Mouse (Mus musculus): Measurements from ENCODE around the gene Cntn5. TPM values are rescaled to one million over a fixed set of nuclear protein-coding genes. Genes with fewer than 3 reads are reported as not detected.

Gene Cntn5
- total RNA-seq, 2 experiments from 2014 or later, result 23.1 to 25.2 TPM

DNA sequence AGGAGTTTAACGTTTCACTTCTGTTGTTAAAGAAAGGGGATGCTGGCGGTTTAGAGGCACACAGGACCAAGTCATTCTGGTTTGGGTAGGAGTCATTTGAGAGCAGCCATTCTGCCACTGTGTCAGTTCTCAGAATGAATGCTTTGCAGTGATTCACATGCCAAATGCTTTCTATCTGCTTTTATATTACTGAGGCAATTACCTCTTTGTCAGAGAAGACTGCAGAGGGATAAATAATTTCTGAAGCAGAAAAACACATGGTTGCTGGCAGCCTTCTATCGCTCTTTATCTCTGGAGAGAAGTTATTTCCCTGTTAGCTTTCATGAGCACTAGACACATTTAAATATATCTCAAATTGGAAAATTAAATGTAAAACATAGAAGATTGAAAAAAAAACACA, 1207.9 kb downstream of the Cntn5 start:
- intact Hi-C loops (cut with DNase I), result no loop called here
- TF ChIP-seq CTCF (IDR thresholded peaks at IDR 0.05), result no peak
- DNase-seq (ENCODE audit: extremely low spot score in 1 of 2, low spot score in 2 of 2), result no peak
- Histone ChIP-seq H3K27ac (no peak overlapping the region), H3K4me3 (no peak overlapping the region)

DNA sequence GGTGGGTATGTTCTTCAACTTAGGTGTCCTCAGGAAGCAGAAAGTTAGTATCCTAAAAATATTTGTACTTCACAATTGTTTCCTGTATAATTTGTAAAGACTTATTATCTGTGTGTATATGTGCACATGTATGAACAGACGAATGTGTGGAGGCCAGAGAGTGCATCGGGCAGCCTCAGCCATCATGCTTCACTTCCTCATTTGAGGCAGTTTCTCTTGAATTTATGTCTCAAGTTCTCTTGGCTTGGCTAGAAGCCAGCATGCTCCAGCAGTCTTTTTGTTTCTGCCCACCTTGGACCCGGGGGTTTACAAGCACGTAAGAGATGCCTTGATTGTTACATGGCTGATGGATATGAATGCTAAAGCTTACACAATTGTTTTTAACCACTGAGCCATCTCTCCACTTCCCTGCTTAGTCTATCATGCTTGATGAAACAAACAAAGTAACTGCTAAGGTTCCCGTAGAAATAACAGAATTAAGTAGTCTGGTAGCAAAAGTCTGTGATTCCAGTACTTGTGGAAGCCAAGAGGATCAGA, 1222.2 kb downstream of the Cntn5 start:
- no peak for TF ChIP-seq CTCF (IDR thresholded peaks at IDR 0.05)
- Histone ChIP-seq H3K27ac (no peak overlapping the region), H3K4me3 (no peak overlapping the region)
- intact Hi-C loops (cut with DNase I), result no loop called here
- no peak for DNase-seq (ENCODE audit: extremely low spot score in 1 of 2, low spot score in 2 of 2)

DNA sequence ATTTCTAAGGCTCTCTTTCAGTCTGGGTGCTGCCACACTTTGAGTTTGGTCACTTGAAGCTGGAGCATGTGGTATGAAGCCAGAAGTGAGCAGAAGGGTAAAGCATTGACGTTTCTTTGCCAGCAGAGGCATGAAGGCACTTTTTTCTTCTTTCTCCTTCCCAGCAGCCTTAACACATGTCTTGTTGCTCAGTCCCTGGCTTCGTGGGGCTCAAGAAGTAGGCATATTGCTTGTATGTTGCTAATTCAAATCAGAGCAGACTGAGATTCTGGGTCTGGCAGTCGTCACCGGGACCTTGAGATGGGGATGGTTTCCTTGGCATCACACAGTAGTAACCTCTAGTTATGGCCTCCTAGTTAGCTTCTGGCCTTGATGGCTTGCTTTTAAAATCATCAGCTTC, 1228.5 kb downstream of the Cntn5 start:
- H3K4me3 ChIP-seq, result no peak overlapping the region
- intact Hi-C loops (cut with DNase I), result no loop called here
- no peak for TF ChIP-seq CTCF (IDR thresholded peaks at IDR 0.05)
- H3K27ac ChIP-seq, result no peak overlapping the region
- DNase-seq (ENCODE audit: extremely low spot score in 1 of 2, low spot score in 2 of 2), result no peak

GRCm38 (mm10) chr9:9674531-9674930, 1230.0 kb downstream of the Cntn5 start:
- H3K27ac ChIP-seq, result peak overlapping the region; percentile 47
- intact Hi-C loops (cut with DNase I), result no loop called here
- TF ChIP-seq CTCF (IDR thresholded peaks at IDR 0.05), result no peak
- DNase-seq (ENCODE audit: extremely low spot score in 1 of 2, low spot score in 2 of 2), result no peak
- H3K4me3 ChIP-seq, result no peak overlapping the region

DNA sequence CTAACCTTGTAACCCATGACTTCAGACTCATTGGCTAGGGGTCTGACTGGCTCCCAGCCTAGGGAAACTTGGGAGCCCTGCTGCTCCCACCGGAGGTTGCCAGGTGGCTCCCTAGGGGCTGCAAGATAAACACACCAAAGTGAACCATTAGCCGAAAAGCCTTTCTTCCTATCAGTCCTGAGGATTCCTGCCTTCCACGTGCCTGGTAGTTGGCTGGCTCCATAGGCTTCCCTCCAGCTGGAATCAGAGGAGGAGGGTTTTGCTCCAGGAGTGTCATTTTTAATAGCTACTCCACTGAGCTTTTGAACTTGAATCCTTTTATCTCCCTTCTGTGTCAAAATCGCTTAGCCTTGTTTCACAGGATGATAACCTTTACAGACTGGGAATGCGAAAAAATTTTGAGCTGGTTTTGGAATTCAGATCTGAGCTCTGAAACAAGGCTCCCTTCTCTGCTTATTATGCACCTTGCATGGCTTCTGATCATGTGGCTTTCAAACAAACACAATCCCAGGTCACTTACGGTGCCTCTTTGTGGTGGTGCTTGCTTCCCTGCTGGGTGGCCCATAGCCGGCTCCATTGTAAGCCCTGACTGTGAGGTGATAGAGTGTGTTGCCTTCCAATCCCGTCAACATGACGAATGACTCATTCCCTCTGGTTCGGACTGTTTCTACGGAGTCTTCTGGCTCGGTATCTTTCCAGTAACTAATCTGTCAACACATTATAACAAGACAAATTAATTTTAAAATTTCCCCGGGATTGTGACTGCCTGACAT, 1231.1 kb downstream of the Cntn5 start:
- TF ChIP-seq CTCF (IDR thresholded peaks at IDR 0.05), result no peak
- DNase-seq (ENCODE audit: extremely low spot score in 1 of 2, low spot score in 2 of 2), result no peak
- intact Hi-C loops (cut with DNase I), result no loop called here
- no peak overlapping the region for H3K27ac ChIP-seq
- H3K4me3 ChIP-seq, result no peak overlapping the region

DNA sequence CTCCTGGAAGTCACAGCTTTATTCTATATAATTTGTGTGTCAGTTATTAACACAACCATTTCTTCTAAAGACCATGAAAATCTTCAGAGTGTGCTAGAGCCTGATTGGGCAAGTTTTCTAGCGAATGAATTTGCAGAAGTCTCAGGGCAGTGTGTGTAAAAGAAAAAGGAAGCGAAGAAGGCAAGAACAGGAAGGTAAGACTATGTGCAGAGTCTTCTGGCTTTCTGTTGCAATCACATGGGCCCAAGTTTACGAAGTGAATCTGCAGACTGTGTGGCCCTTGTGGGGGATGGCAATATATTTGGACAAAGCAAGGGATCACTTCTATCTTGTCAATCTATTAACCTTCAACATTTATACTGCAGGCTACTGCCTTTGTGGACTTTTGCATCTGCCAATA, 1251.1 kb downstream of the Cntn5 start:
- no peak overlapping the region for H3K4me3 ChIP-seq
- no peak overlapping the region for H3K27ac ChIP-seq
- intact Hi-C loops (cut with DNase I), result no loop called here
- DNase-seq (ENCODE audit: extremely low spot score in 1 of 2, low spot score in 2 of 2), result no peak
- TF ChIP-seq CTCF (IDR thresholded peaks at IDR 0.05), result no peak

DNA sequence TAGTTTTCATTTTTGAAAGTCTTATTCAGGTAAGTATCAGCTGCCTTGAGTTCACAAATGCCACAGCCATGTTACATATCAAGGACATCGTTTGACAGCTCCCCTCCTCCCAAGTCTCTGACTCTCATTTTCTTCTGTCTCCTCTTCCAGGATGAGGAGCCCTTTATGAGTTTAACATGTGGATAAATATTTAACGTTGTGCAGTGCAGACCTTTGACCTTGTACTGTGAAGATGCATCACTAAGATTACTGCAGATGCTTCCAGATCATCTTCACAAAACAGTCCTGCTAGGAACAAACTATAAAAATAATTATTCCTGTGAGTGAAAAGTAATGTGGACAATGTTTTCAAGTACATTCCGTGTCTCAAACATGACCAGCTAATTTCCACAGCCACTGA, 1257.2 kb downstream of the Cntn5 start:
- TF ChIP-seq CTCF (IDR thresholded peaks at IDR 0.05), result no peak
- DNase-seq (ENCODE audit: extremely low spot score in 1 of 2, low spot score in 2 of 2), result no peak
- H3K27ac ChIP-seq, result no peak overlapping the region
- intact Hi-C loops (cut with DNase I), result no loop called here
- no peak overlapping the region for H3K4me3 ChIP-seq

- no peak overlapping the region for H3K27ac ChIP-seq
- intact Hi-C loops (cut with DNase I), result no loop called here
- no peak for TF ChIP-seq CTCF (IDR thresholded peaks at IDR 0.05)
- DNase-seq (ENCODE audit: extremely low spot score in 1 of 2, low spot score in 2 of 2), result no peak
- no peak overlapping the region for H3K4me3 ChIP-seq
These were observed 1258.3 kb downstream of the Cntn5 start for GRCm38 (mm10) chr9:9646276-9646675.

Small RNA genes lying within 50 kb of the gene (microRNA-seq; reads per million reads assigned to microRNA genes)
- gene Gm24496 (0 reads per million in 2 experiments), gene Gm25086 (0 reads per million in 2 experiments), gene Gm26195 (0 reads per million in 2 experiments), gene Mir6237 (0 reads per million in 2 experiments)
